Mouse (Mus musculus) thymus, adult 2 months (tissue): ENCODE data around the gene Edf1.

Experiments used
- CTCF ChIP-seq: fragments of 200-500 bp; IDR thresholded peaks from 2 replicates; pipeline ENCODE4 v1.5.1; 2012; ENCODE audit warnings: mild to moderate bottlenecking, control low read depth, low read length, moderate library complexity, borderline replicate concordance; ENCODE audit not compliant: control insufficient read depth, poor library complexity, insufficient read depth; ENCODE audit errors: extremely low read depth
- POLR2A ChIP-seq: fragments of 200-500 bp; IDR thresholded peaks from 2 replicates; pipeline ENCODE4 v1.6.1; 2012; ENCODE audit warnings: mild to moderate bottlenecking, low read length, control low read depth, moderate library complexity; ENCODE audit not compliant: control insufficient read depth, poor library complexity, insufficient read depth; ENCODE audit errors: extremely low read depth

GRCm38 (mm10) chr2:25551186-25551585, 6.5 kb upstream of the Edf1 start:
- TF ChIP-seq CTCF (no peak; the same call in 1 of the 2 replicates), POLR2A (no peak)
